ENCODE assay signal across 12 mouse cellular contexts in genomic region chrX:90242385-90242784, GRCm38 (mm10).
"Had no signal": no experiment of that assay in that cellular context is flagged by ENCODE, and none has a peak within 500 bp of the region (broad histone marks: within the 10 kb centered on the region; RNA-seq: fewer than 3 reads in every experiment).

No protein-coding gene starts in this region.

- DNase-seq: retina, postnatal 1 day; right cerebral cortex, adult 18-20 months; right cerebral cortex, postnatal 14 days; right cerebral cortex, postnatal 25 days; right cerebral cortex, postnatal 4 days; spleen, adult 18-20 months; thymus, adult 18-20 months; thymus, adult 2 months; thymus, postnatal 14 days; thymus, postnatal 25 days; thymus, postnatal 36 days; thymus, postnatal 4 days had no signal
